Mouse (Mus musculus) retina, postnatal 1 day (tissue): Measurements from ENCODE around the gene Usp46.
"Not testable (repeated sequence)": the region's sequence is repeated elsewhere in the genome, so short reads cannot be mapped to it uniquely, and the experiment has no call there.

Experiments used
- DNase-seq: peaks from one replicate; pipeline ENCODE4 v3.0.0-alpha.2; 2012

Gene Usp46

DNA sequence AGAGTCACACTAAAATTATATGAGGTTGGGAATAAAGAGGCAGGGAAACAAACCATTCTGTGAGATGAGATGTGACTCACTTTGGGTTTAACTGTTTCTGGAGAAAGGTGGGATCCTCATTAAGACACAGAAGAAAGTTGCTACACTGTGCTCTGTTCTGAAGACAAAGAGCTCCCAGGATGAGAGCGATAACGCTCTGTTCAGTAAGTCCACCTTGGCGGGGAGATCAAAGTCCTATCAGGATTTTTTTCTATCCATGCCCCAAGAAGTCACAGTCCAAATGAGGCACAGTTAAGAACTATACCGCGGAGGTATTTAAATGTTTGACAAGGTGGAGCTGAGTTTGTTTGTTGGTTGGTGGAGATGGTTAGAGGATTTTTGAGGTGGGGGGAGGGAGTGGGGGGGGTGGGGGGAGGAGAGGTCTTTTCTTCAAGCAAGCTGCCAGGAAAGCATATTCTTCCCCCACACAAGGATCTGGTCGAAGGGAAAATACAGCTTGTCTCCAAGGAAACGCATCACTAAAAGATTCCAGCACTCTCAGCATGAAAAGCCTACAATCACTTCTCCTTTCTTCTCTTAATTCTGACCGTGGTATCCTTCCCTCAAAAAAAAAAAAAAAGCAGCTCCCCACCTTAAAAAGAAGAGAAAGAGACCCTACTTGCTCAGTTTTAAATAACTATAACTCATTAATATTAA, 49.2 kb downstream of the Usp46 start:
- no peak for DNase-seq

DNA sequence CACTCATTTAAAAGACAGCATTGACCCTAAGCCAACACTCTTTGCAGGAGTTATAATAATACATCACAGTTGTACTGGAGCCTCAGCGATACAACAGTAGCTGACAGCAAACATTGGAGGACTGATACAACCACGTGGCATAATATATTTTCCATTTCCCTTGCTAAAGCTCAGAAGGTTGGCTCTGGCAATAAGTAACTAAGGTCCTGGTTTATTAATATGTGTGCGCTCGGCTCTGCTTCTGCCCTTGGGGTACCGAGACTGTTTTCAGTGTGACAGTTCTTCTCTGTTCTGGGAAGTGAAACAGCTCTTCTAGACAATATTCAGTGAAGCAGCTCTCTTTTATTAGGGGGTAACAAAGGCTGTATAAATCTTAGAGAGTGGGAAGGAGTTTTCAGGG, 50.7 kb downstream of the Usp46 start:
- no peak for DNase-seq

- DNase-seq, result no peak
These were observed 56.6 kb downstream of the Usp46 start for GRCm38 (mm10) chr5:74011629-74012028.

GRCm38 (mm10) chr5:74007492-74008070, 60.6 kb downstream of the Usp46 start:
- DNase-seq, result no peak

- DNase-seq, result no peak
These were observed 62.3 kb downstream of the Usp46 start for GRCm38 (mm10) chr5:74005936-74006335.

DNA sequence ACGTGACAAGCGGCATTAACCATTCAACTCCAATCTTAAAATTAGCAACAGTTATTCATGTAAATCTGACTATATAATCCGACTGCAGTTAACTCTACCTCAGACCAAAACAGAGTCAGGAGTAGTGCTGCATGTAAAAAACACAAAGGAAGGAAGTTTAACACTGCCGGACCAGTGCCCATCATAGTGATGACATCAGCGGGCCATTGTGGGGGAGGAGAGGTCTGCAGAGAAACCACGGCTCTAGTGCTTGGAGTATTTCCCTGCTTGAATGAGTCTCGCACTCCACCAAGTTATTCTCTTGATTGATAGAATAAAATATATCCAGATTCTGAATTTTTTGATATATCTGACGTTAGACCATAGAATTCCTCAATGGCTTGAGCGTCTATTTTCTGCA, 66.5 kb downstream of the Usp46 start:
- DNase-seq, result no peak

- DNase-seq, result no peak
These were observed 69.3 kb downstream of the Usp46 start for GRCm38 (mm10) chr5:73998966-73999365.

- DNase-seq, result no peak
These were observed 73.4 kb downstream of the Usp46 start for GRCm38 (mm10) chr5:73994850-73995249.

- DNase-seq, result no peak
These were observed 74.7 kb downstream of the Usp46 start for GRCm38 (mm10) chr5:73993538-73993937.

DNA sequence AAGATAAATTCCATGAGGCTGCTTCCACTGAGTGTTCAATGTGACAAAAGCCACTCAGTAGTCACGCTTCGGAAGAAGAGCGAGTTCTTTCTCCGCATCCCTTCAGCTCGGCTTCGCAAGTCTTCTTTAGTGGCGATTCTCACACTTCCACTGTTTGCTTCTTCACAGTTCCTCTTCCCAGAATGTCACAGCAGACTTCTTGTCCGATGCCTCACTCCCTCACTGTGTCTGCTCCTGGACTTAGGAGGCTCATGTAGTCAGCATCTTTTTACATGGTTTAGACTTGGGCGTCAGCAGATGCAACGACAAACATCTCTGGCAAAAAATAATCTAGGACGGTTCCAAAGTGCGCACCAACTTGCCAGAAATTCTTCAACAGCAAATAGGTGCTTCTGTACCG, 75.9 kb downstream of the Usp46 start:
- DNase-seq, result no peak

DNA sequence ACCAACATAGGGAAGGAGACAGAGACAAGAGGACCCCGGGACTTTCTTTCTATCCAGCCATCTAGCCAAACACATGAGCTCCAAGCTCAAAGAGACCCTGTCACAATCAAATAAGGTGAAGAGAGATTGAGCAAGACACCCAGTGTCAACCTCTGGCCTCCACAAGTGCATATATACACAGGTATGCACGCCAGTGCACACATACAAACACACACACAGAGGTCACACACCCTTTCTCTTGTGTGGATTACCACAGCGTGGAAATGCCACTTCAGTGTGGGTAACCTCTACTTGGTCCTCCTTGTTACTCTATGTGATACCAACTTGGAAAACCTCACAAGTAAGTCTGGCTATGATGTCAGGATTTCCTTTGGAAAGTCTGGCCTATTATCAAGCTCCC, 78.7 kb downstream of the Usp46 start:
- DNase-seq, result no peak

GRCm38 (mm10) chr5:73987777-73988560, 80.3 kb downstream of the Usp46 start:
- no peak for DNase-seq

- DNase-seq, result no peak
These were observed 90.8 kb downstream of the Usp46 start for GRCm38 (mm10) chr5:73977426-73977825.

GRCm38 (mm10) chr5:73971701-73972100, 96.5 kb downstream of the Usp46 start:
- no peak for DNase-seq

GRCm38 (mm10) chr5:73970024-73970628, 98.1 kb downstream of the Usp46 start:
- no peak for DNase-seq

DNA sequence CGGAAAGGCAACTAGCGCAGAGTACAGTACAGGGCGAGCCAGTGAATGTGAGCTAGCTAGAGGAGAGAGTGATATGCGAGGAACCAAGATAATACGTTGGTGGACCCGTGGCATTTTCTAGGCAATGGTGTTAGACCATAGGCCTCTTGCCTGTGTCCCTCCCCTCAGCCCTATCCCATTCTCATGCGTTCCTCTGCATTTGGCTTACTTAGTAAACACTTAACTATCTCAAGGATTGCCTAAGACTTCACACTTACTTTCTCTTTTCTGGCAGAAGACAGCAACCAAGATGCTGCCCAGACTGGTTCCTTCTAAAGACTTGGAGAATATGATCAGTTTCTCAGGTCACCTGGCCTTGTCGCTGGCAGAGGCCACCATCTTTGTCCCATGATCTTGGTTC, 98.9 kb downstream of the Usp46 start:
- DNase-seq, result no peak

DNA sequence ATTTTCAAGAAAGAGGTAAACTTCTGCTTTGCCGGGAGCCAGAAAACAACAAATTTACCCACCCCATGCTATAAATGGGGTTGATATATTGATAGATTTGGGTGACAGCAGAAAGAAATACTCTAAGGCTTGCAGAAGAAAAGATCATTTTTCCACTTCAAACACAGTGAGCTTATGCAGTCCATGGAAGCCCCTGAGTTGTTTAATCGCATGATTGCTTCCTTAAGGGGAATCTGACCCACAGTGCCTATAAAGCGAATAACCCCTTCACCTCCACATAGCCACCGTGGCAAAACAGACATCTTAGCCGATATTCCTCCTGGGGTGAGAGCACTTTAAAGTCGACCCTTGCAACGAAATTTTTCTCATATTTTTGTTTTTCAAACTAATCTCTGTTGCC, 108.5 kb downstream of the Usp46 start:
- no peak for DNase-seq

GRCm38 (mm10) chr5:73958614-73959013, 109.6 kb downstream of the Usp46 start:
- DNase-seq, result not testable (repeated sequence)

DNA sequence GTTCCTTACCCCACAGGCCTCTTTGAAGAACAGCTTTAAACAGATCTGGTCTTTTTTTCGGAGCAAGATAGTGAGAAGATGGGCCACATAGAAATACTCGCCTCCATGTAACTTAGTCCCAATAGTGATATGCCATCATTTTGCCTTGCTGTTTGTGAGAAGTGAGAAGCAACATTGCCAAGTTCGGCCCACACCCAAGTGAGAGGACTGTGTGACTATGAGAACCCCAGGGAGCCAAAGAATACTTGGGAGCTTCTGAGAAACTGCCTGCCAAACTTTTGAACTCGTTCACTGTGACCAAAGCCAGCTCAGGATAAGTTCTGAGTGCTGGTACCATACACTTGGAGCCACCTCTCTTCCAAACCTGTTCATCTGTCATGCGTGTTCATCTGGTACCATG, 110.1 kb downstream of the Usp46 start:
- no peak for DNase-seq

GRCm38 (mm10) chr5:73955691-73956090, 112.5 kb downstream of the Usp46 start:
- DNase-seq, result no peak

DNA sequence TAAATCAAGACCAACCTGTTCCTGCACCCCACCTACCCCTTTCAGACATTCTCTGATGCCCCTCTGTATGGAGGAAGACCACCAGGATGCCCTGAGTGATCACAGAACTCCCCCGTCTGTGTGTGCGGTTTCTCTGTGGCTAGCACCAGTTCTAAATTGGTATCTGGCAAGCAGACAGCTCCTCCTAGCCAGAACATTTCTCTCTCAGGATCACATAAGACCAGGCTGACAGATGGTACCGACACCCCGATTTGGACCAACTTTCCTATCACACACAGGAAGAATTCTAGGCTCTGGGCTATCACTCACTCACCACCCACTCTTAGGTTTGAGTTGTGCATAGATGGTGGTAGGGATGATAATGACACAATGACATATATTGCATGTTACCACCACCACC, 113.2 kb downstream of the Usp46 start:
- DNase-seq, result no peak

DNA sequence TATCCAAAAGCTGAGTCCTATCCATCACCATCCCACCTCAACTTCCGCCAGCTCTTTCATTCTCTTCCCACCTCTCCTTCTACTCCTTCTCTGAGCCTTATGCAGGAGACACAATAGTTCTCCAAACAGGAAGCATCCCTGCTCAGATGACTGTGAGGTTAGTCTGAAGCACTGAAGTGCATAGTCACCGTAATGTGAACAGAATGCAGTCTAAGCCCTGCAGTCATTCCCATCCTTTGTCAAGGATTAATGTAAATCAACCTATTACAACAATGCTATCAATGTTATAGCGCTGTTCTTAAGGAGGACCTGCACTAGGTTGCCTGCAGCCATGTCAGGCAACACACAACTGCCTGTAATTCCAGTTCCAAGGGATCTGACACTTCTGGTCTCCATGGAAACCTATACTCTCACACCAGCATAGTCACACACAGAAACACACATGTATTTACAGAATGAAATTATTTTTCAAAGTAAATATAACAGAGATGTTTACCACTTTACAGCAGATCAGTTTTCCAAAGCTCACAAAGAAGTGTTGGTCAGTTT, 115.1 kb downstream of the Usp46 start:
- DNase-seq, result no peak

- DNase-seq, result no peak
These were observed 116.6 kb downstream of the Usp46 start for GRCm38 (mm10) chr5:73951649-73952000.
